Mouse (Mus musculus) testis, adult 2 months (tissue): ENCODE measurements around the gene Sorcs3.

ENCODE experiments used
- CTCF ChIP-seq: fragments of 200-500 bp; IDR thresholded peaks from 2 replicates; pipeline ENCODE4 v1.5.1; 2012; ENCODE audit warnings: low read depth, mild to moderate bottlenecking, inconsistent platforms, low read length, moderate library complexity; ENCODE audit not compliant: control insufficient read depth, insufficient read depth, insufficient replicate concordance
- POLR2A ChIP-seq: fragments of 200-500 bp; IDR thresholded peaks from 2 replicates; pipeline ENCODE4 v1.6.1; 2012; ENCODE audit warnings: low read depth, mild to moderate bottlenecking, inconsistent platforms, low read length, moderate library complexity; ENCODE audit not compliant: control insufficient read depth

DNA sequence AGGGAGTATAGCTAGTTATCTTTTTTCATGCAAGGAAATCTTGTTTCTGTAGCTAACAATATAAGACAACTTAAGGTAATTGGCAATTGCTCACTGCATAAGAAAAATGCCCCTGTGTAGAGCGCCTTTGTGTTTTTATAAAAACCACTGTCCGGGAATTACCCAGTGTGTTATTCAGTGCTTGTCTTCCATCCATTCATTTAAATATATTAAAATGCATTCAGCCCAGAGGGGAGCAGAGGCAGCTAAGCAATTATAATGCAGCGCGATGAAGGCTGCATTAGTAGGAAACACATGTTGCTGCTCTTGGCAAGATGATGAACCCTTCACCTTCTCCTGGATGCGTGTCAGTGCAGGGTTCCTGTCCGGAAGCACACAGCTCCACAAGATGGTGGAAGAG lies 454.4 kb downstream of the Sorcs3 start:
- no peak for TF ChIP-seq CTCF
- TF ChIP-seq POLR2A, result no peak
